Mouse (Mus musculus): ENCODE measurements around the gene Cxcl9.
A peak's percentile ranks its signal among the peaks of the same experiment; 100 is the strongest.

Cxcl9 gene

GRCm38 (mm10) chr5:92278942-92279537, 48.8 kb downstream of the Cxcl9 start:
- DNase-seq (ENCODE audit: low read depth, low spot score): no peak

- peak; percentile 70 for DNase-seq (ENCODE audit: low read depth, low spot score)
Measured at GRCm38 (mm10) chr5:92277437-92278394, 50.2 kb downstream of the Cxcl9 start, which contains the start of gene Naaa. Naaa (minus strand) TSS chr5:92278170.
